ENCODE assay signal across 21 mouse cellular contexts in genomic region chr4:138460910-138461309, GRCm38 (mm10). TPM values are rescaled to one million over a fixed set of nuclear protein-coding genes. Genes with fewer than 3 reads are reported as not detected.
DNase-seq lines count a peak whose midpoint lies in the region; ATAC-seq and TF ChIP-seq lines count a peak whose summit lies in the region.
"Had no signal": no experiment of that assay in that cellular context is flagged by ENCODE, and none has a peak within 500 bp of the region (broad histone marks: within the 10 kb centered on the region; RNA-seq: fewer than 3 reads in every experiment).

No protein-coding gene starts in this region.

- no peak overlapping the region for H3K4me3 ChIP-seq in lung, embryonic 14.5 days (ENCODE audit: low read depth, low read length)
- no peak overlapping the region for H3K4me3 ChIP-seq in kidney, embryonic 15.5 days (replicated peaks)
- H3K4me3 ChIP-seq in liver, embryonic 13.5 days (replicated peaks), result no peak overlapping the region
- H3K4me3 ChIP-seq: embryonic facial prominence, embryonic 12.5 days; forebrain, embryonic 15.5 days; heart, embryonic 15.5 days; limb, embryonic 13.5 days had no signal

- peaks cover 26% of the 10 kb centered on the region for H3K4me1 ChIP-seq in lung, embryonic 14.5 days (ENCODE audit: insufficient read depth)
- peaks cover 96% of the 10 kb centered on the region for H3K4me1 ChIP-seq in kidney, embryonic 15.5 days
- H3K4me1 ChIP-seq in liver, embryonic 13.5 days (replicated peaks), result peaks cover 39% of the 10 kb centered on the region

- peak; percentile 27 for DNase-seq in adrenal gland, postnatal 10 days
- DNase-seq in adrenal gland, adult 2 months, result no peak
- peak; percentile 39 for DNase-seq in lung, embryonic 14.5 days
- DNase-seq in lung, adult 18-20 months, result no peak
- DNase-seq in liver, embryonic 13.5 days, result no peak
- DNase-seq in layer of hippocampus, postnatal 10 days (ENCODE audit: low spot score in 2 of 2), result no peak
- DNase-seq in right cerebral cortex, adult 2 months (ENCODE audit: low spot score in 2 of 2), result no peak
- DNase-seq: cerebellum, adult 2 months; gastrocnemius, postnatal 25 days; right cerebral cortex, postnatal 4 days had no signal

- WGBS in lung, embryonic 14.5 days, result 22% methylated on average over 9 of the region's 9 CpGs
- WGBS in kidney, embryonic 15.5 days, result 28% methylated on average over 9 of the region's 9 CpGs
- WGBS in liver, embryonic 13.5 days (ENCODE audit: insufficient replicate concordance), result 14% methylated on average over 9 of the region's 9 CpGs

- H3K4me2 ChIP-seq in lung, embryonic 14.5 days, result no peak overlapping the region
- no peak overlapping the region for H3K4me2 ChIP-seq in kidney, embryonic 15.5 days
- no peak overlapping the region for H3K4me2 ChIP-seq in liver, embryonic 13.5 days
- H3K4me2 ChIP-seq: embryonic facial prominence, embryonic 12.5 days; forebrain, embryonic 15.5 days; heart, embryonic 15.5 days; limb, embryonic 13.5 days had no signal

- H3K27me3 ChIP-seq in lung, embryonic 14.5 days (ENCODE audit: insufficient read depth, low read length), result no peaks in the 10 kb centered on the region; the same call in 1 of the 2 replicates
- no peaks in the 10 kb centered on the region for H3K27me3 ChIP-seq in kidney, embryonic 15.5 days
- peaks cover 94% of the 10 kb centered on the region for H3K27me3 ChIP-seq in liver, embryonic 13.5 days
- H3K27me3 ChIP-seq: forebrain, embryonic 15.5 days had no signal

- no peaks in the 10 kb centered on the region for H3K9me3 ChIP-seq in lung, embryonic 14.5 days (ENCODE audit: low read depth, low read length)
- H3K9me3 ChIP-seq in kidney, embryonic 15.5 days (replicated peaks), result no peaks in the 10 kb centered on the region
- no peaks in the 10 kb centered on the region for H3K9me3 ChIP-seq in liver, embryonic 13.5 days (replicated peaks)
- H3K9me3 ChIP-seq: embryonic facial prominence, embryonic 12.5 days; forebrain, embryonic 15.5 days; G1E; heart, embryonic 15.5 days; limb, embryonic 13.5 days had no signal

- no peak for ATAC-seq in lung, embryonic 14.5 days (ENCODE audit: insufficient read depth)
- no peak for ATAC-seq in kidney, embryonic 15.5 days (replicated peaks; ENCODE audit: low FRiP score)
- ATAC-seq in liver, embryonic 13.5 days (ENCODE audit: low read depth), result no peak
- ATAC-seq: activated CD4-positive, CD25-positive, alpha-beta regulatory T cell, adult 4 months; forebrain, embryonic 15.5 days; hindbrain, postnatal 0 days; midbrain, embryonic 16.5 days had no signal

- H3K36me3 ChIP-seq in lung, embryonic 14.5 days (ENCODE audit: insufficient read depth), result no peaks in the 10 kb centered on the region
- H3K36me3 ChIP-seq in kidney, embryonic 15.5 days, result peaks cover 8% of the 10 kb centered on the region; the same call in 1 of the 2 replicates
- H3K36me3 ChIP-seq in liver, embryonic 13.5 days, result no peaks in the 10 kb centered on the region
- H3K36me3 ChIP-seq: embryonic facial prominence, embryonic 12.5 days; forebrain, embryonic 15.5 days; G1E; heart, embryonic 15.5 days; limb, embryonic 13.5 days had no signal

- H3K27ac ChIP-seq in lung, embryonic 14.5 days (ENCODE audit: low read depth), result no peak overlapping the region
- peak overlapping the region; percentile 76 for H3K27ac ChIP-seq in kidney, embryonic 15.5 days
- peak overlapping the region; percentile 43; the same call in 1 of the 2 replicates for H3K27ac ChIP-seq in liver, embryonic 13.5 days
- H3K27ac ChIP-seq: embryonic facial prominence, embryonic 12.5 days; forebrain, embryonic 15.5 days; heart, embryonic 15.5 days; hindbrain, postnatal 0 days; limb, embryonic 13.5 days; stomach, postnatal 0 days had no signal

- no peak overlapping the region for H3K9ac ChIP-seq in lung, embryonic 14.5 days
- H3K9ac ChIP-seq in kidney, embryonic 15.5 days, result no peak overlapping the region
- no peak overlapping the region for H3K9ac ChIP-seq in liver, embryonic 13.5 days
- H3K9ac ChIP-seq: embryonic facial prominence, embryonic 12.5 days; forebrain, embryonic 15.5 days; heart, embryonic 15.5 days; limb, embryonic 13.5 days had no signal

- TF ChIP-seq CTCF in lung, embryonic 14.5 days (IDR thresholded peaks at IDR 0.05; ENCODE audit: low read depth), result no peak

RNA-seq across cellular contexts. Expression of gene Camk2n1, which starts 6.8 kb away (rescaled TPM):
- total RNA-seq in adrenal gland, postnatal 10 days (2021), result 10 to 100 TPM; 17.3 to 22.9 TPM
- 10 to 100 TPM; 24.4 to 26.4 TPM for total RNA-seq in adrenal gland, adult 2 months (2021)
- polyA plus RNA-seq in adrenal gland, adult 2 months (2012; rRNA removed), result 30.9 and 69.4 TPM in 2 replicates
- polyA plus RNA-seq in lung, embryonic 14.5 days (2014; fragmentation: Nextera tagmentation; extraction: Ambion mirVana), result 2.6 and 3.2 TPM in 2 replicates
- polyA plus RNA-seq in kidney, embryonic 15.5 days (2015; fragmentation: Nextera tagmentation; extraction: Ambion mirVana), result 7.6 and 8.3 TPM in 2 replicates
- polyA plus RNA-seq in liver, embryonic 13.5 days (2015; fragmentation: Nextera tagmentation; extraction: Ambion mirVana), result 1.2 and 1.3 TPM in 2 replicates
- 100 to 1,000 TPM; 161 to 168 TPM for total RNA-seq in layer of hippocampus, postnatal 10 days (2021)
- total RNA-seq: common myeloid progenitor, adult 5-6 weeks had no signal

RNA-seq across cellular contexts. Expression of gene Mul1, which starts 26.4 kb away (rescaled TPM):
- total RNA-seq in adrenal gland, postnatal 10 days (2021), result 10 to 100 TPM; 54.7 to 56.9 TPM
- 10 to 100 TPM; 45.1 to 61.0 TPM for total RNA-seq in adrenal gland, adult 2 months (2021)
- polyA plus RNA-seq in adrenal gland, adult 2 months (2012; rRNA removed), result 20.4 and 26.9 TPM in 2 replicates
- polyA plus RNA-seq in lung, embryonic 14.5 days (2014; fragmentation: Nextera tagmentation; extraction: Ambion mirVana), result 16.1 and 18.0 TPM in 2 replicates
- 21.6 and 23.8 TPM in 2 replicates for polyA plus RNA-seq in kidney, embryonic 15.5 days (2015; fragmentation: Nextera tagmentation; extraction: Ambion mirVana)
- 11.2 and 11.4 TPM in 2 replicates for polyA plus RNA-seq in liver, embryonic 13.5 days (2015; fragmentation: Nextera tagmentation; extraction: Ambion mirVana)
- 10 to 100 TPM; 39.1 to 43.4 TPM for total RNA-seq in layer of hippocampus, postnatal 10 days (2021)

Comparison
In these comparisons a context has a peak if more than half of its experiments do, and no peak if none do; other contexts are left out.
1. DNase-seq: peak in adrenal gland, postnatal 10 days (single experiment) and lung, embryonic 14.5 days (single experiment); none in adrenal gland, adult 2 months (single experiment), lung, adult 18-20 months (0 of 2), liver, embryonic 13.5 days (single experiment), layer of hippocampus, postnatal 10 days (0 of 2) and right cerebral cortex, adult 2 months (0 of 2).